Mouse (Mus musculus) adrenal gland, adult 8-10 months (tissue): ENCODE data around the gene Hexim1. TPM values are rescaled to one million over a fixed set of nuclear protein-coding genes. Genes with fewer than 3 reads are reported as not detected.

Source experiments
- DNase-seq: peaks from one replicate; pipeline ENCODE4 v3.0.0; 2022
- total RNA-seq, 4 experiments: library from RNA; stranded (reverse); gene quantifications; 2 replicates each; pipeline ENCODE4 v1.2.4; 2022

The Hexim1 gene
- total RNA-seq, 4 experiments from 2014 or later, result 75.2 to 90.2 (median 86.0) TPM

DNA sequence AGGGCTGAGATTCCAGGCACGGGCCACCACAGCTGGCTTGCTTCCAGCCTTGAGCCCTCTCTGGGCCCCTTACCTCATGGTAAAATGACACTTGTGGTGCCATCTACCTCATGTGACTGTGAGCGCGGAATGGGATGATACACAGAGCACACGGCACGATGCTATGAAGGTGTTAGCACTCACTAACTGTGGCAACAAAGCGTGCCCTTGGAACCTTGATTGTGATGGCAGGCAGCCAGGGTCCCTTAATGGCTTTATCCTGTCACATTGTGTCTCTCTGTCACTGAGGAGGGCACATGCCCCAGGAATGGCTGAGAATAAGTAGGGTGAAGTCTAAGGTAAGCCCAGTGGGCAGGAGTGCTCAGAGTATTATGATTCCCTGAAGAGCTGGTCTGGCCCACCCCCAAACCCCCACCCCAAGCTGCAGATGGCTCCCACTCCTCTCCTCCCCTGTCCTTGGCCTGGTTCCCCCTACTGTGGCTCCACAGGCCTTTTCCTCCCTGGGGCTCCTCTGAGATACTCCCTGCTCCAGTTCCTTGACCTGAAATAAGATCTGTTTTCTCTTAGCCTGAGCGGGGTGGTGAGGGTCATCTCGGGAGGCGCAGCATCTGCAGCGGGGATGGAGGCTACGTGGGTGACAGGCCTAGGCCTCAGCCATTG is 17.4 kb upstream of the Hexim1 start:
- no peak for DNase-seq

DNA sequence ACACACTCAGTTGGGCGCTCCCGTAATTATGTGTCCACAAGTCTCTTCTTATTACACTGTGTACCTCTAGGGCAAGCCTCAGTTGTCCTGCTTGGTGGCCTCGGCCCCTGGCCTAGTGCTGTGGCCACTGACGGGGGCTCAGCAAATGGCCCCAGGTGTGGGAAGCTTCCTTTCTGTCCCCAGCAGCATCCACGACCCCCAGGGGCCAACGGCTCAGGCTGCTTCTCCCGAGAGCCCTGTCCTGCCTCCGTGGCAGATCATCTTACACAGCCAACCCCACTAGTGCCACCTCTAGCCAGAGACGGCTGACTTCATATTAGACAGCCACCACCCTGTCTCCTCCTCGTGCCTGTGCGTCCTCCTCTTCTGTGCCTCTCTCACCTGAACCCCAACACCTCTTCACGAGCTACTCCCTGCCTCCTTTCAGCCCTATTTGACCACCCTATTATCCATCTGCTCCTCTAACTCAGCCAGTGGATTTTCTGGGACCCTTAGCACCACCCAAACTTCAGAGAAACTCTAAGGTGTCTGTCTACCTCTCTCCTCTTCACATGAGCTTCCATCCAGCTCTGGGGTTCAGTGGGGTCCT is 16.6 kb upstream of the Hexim1 start:
- no peak for DNase-seq

DNA sequence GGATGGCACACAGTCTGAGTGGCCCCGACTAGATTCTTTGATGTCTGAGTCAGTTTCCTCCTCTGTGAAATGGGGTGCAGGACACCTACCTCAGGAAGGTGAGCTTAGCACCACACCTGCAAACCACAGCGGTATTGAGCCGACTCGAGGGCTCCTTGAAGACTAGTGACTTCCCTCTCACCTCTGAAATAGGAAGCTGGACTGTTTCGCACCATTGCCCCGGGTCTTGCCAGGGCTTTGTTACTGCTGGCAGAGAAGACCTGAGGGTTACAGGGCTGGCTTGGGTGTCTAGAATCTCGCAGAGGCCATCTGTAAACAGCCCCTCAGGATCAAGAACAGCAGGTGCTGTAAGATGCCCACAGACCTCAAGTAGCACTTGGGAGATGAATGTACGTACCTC is 15.7 kb upstream of the Hexim1 start:
- DNase-seq, result no peak

- peak; percentile 83 for DNase-seq
These were observed 14.6 kb upstream of the Hexim1 start, which contains the start of the genes Plcd3 and Acbd4 for GRCm38 (mm10) chr11:103101481-103101865. Gene Plcd3 (minus strand): TSS chr11:103101658. Gene Acbd4 (plus strand): TSS chr11:103101682.

DNA sequence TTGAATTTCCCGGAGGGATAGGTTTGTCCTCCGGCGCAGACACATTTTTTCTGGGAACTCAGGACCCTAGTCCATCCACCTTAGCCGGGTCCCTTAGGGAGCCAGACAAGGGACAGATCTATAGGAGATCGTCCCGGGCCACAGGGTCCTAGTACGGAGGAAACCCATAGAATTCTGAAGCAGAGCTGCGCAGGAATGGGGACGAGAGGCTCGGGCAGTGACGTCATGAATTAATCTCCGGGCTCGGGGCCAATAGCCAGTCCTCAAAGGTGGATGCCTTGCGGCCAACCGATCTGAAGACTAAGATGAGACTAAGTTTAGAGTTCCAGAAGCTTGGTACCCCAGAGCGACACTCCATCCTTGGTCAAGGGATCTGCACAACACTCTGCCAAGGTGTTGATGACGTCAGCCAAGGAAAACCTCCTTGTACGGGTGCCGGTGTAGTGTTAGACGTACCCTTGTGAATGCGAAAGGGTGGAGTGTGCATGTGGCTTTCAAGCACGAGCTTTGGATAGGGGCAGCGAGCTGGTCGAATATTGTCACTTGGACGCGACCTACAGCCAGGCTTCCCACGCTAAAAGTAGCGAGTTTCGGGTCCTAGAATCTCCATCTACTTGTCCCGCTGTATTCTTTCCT is 14.0 kb upstream of the Hexim1 start:
- DNase-seq, result peak; percentile 74

DNA sequence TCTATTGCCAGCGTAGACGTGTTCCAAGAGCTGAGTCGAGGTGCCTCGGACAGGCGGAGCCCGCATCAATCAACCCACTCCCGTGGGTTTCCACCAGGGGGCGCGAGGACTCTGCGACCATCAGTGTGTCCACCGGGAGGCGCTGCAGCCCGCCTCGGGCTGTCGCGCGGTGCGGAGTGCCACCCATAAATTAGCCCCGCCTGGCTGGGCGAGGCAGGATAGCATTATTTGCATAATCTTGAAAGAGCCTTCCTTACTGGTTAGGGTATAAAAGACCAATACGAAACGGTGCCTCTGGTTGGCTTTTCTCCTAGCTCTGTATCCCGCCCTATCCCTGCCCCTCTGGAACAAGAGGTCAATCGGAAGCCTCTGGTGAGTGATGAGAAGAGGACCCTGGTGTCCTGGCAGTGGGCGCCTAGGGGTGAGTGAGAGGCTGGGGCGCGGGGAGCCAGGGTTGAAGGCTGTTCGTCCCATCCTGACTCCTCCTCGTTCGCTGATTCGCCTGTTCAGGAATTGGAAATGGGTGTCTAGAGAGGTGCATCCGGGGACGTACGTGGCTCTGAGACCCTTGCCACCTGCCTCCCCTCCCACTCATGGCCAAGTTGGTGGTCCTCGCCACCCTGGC is 13.2 kb upstream of the Hexim1 start:
- peak; percentile 97 for DNase-seq

DNA sequence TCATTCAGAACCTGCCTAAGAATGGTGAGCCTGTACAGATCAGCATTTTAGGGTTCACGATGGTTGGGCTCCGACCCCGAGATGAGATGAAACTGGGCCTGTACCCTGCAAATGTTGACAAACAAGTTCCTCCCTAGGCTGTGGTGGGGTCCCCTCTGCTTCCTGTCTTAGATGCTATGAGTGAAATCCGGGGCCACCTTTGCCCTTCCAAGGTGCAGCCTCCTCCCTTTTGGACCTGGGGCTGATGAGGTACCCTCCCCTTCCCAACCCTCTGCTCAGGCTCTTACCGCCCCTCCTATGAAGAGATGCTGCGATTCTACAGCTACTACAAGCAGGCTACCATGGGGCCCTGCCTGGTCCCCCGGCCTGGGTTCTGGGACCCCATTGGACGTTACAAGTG is 12.4 kb upstream of the Hexim1 start:
- no peak for DNase-seq

- DNase-seq, result no peak
These were observed 11.6 kb upstream of the Hexim1 start for GRCm38 (mm10) chr11:103104469-103104868.

DNA sequence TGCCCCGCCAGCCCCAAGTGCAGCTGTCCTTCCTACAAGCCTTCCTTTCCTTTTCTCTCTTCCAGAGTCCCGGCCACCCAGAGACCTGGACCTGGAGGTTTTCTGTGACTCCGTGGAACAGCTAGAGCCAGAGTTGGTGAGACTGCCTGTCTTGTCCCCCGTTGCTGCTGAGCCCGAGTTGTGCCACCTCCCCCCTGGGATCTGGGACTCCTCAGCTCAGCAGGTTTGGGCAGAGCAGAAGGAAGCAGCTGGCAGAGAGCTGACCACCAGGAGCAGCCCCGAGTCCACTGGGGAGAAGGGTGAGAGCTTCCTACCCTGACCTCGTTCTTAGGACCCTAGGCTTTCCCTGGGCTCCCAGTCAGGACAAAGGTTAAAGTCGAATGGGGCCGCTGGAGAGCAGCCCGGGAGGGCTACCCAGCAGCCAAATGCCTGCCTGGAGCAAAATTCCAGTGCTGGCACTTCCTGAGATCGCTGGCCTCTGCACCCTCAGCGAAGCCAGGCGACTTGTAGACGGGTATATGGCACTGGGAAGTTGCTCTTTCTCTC is 10.8 kb upstream of the Hexim1 start:
- DNase-seq, result no peak

GRCm38 (mm10) chr11:103105810-103106209 is 10.2 kb upstream of the Hexim1 start:
- DNase-seq, result no peak

DNA sequence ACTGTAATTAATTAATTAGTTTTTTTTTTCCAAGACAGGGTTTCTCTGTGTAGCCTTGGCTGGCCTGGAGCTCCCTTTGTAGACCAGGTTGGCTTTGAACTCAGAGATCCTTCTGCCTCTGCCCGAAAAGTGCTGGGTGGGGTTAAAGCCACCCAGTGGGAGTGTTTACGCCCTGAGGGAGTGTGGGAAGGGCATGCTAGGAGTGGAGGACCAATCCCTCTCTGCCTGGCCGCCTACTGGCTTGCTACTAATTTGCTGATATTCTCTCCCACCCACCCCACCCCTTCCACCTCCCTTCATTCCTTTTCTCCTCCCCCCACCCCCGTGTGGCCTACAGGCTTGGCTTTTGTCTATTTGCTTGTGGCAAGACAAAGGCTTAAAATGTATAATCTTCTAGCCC is 9.6 kb upstream of the Hexim1 start:
- DNase-seq, result no peak

DNA sequence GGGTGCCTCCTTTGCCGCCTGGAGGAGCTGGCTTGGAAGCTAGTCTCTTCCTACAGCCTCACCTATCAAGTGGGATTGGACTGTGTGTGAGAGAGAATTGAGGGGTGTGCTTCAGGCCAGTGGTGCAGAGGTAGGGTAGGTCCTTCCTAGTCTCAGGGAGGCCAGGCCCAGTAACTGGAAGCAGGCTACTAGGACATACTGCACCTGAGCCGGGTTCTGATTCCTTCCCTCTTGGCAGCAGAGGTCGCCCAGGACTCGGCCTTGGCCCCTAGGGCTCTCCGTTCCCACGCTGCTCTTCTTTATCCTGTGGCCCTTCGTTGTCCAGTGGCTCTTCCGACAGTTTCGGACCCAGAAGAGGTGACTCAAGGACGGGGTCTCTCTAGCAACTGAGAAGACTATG is 4.7 kb upstream of the Hexim1 start:
- DNase-seq, result no peak

- peak; percentile 84 for DNase-seq
These were observed 4.0 kb upstream of the Hexim1 start for GRCm38 (mm10) chr11:103111881-103112551.

- no peak for DNase-seq
These were observed 3.5 kb upstream of the Hexim1 start for GRCm38 (mm10) chr11:103112552-103112912.

- no peak for DNase-seq
These were observed 3.0 kb upstream of the Hexim1 start for GRCm38 (mm10) chr11:103113005-103113404.

DNA sequence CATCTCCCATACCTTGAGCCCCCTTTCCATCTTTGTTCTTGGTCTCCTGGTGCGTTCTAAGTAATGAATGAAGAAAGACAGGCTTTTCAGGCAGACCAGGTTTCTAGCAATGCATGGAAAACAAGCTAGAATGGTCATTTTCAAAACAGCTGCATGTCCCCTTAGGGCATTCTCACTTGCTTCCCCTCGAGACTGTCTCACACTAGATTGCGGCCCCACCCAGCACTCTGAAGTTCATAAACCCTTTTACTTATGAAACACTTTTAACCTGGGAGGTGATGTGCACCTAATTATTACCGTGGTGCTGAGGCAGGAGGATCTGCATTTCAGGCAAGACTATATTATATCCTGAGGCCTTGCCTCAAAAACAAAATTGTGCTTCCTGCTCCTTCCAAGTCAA is 2.3 kb upstream of the Hexim1 start:
- DNase-seq, result no peak

GRCm38 (mm10) chr11:103114270-103114943 is 1.6 kb upstream of the Hexim1 start:
- no peak for DNase-seq

DNA sequence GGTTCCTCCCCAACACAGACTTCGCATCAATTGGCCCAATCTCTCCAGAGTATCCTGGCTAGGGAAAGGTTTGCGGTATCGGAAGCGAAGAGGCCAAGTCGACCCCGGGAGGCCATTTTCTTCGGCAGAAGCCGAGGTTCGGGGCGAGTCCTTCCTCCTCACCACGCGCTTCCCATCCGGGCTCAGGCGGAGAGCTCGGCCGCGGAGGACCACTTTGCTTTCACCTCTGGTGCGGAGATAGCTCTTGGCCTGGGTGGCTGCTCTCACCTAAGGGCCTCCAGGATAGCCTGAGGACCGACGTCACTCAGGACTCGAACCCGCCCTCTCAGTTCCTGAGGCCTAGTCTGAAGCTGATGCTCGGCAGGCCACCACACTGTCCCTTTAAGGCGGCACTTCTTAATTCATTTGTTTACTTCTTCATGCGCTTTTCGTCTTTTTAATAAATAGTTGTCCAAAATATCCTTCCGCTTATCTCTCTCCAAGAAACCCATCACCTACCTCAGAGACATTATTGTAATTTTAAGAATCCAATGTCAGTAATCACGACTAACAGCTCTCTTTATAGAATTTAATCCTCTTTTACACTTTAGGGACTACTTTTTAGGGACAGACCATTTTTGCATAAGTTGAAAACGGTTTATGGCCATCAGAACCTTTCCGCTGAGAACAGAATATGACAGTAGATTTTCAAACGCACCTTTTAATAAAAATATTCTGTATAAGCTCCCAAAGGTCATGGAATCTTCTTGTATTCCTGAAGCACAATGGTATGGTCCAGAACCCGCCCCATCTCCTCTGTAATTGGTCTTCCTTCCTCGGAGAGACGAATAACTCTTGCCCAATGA is 646 bp upstream of the Hexim1 start:
- DNase-seq, result peak; percentile 84

- DNase-seq, result peak; percentile 78
These were observed 1.0 kb downstream of the Hexim1 start for GRCm38 (mm10) chr11:103116959-103117590.

GRCm38 (mm10) chr11:103117591-103118009 is 1.6 kb downstream of the Hexim1 start:
- DNase-seq, result no peak

- DNase-seq, result no peak
These were observed 2.8 kb downstream of the Hexim1 start for GRCm38 (mm10) chr11:103118866-103119265.
